Mouse (Mus musculus): Measurements from ENCODE around the gene Stard3nl. TPM values are rescaled to one million over a fixed set of nuclear protein-coding genes. Genes with fewer than 3 reads are reported as not detected.

Gene Stard3nl
- polyA plus RNA-seq, 1 experiment: 3.9 TPM

DNA sequence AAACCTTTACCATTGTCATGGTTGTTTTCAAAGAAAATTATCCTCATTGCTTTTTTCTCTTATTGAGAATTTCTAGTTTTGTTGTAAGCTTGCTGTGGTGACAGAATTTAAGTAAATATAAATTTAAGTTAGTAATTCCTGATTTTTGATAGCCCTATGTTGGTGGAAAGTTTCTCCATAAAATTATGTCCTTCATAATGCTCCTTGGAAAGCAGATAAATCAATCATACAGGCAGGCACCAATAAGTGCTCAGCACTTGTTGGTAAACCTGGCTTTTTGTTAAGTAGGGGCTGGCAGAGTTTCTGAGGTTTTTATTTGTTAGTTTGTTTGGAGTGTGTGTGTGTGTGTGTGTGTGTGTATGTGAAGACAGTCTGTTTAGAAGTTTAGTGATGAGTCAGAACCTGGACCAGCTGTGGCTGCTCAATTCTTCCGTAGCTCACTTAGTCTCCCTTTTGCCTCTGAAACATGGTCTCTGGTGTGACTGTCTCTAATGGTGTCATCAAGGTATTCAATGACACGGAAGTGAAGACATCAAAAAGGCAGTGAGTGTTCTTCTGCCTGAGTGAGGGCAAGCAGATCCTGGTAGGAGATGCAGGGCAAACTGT, 16.8 kb upstream of the Stard3nl start:
- H3K9me3 ChIP-seq: no peaks in the 10 kb centered on the region
- peaks cover 4% of the 10 kb centered on the region for H3K4me1 ChIP-seq
- no peak for TF ChIP-seq GATA1 (IDR thresholded peaks at IDR 0.05; ENCODE audit: borderline replicate concordance, low read length)
- no peak for TF ChIP-seq FLI1 (IDR thresholded peaks at IDR 0.05; ENCODE audit: low read length)
- no peaks in the 10 kb centered on the region for H3K27me3 ChIP-seq (replicated peaks)
- no peak overlapping the region for H3K4me3 ChIP-seq (replicated peaks)
- H3K36me3 ChIP-seq (replicated peaks; ENCODE audit: low read length): no peaks in the 10 kb centered on the region

DNA sequence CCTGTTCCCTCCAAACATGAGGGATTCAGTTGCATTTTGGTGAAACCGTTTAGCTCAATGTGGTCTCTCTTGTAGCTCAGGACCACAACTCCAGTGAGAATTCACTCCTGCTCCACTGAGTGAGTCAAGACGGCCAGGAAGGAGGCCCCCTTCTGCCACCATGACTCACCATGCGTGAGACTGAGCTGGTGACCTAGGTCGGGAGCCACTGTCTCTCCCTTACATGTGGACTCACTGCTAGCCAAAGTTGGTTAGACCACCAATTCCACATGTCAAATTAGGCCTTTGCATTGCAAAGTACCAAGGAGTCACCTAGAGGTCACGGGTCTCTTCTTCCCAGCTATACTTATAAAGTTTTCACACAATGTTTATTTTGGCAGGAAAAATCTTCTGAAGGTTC, 16.3 kb upstream of the Stard3nl start:
- Histone ChIP-seq H3K36me3 (replicated peaks; ENCODE audit: low read length) (no peaks in the 10 kb centered on the region), H3K27me3 (replicated peaks) (no peaks in the 10 kb centered on the region), H3K9me3 (no peaks in the 10 kb centered on the region), H3K4me3 (replicated peaks) (no peak overlapping the region), H3K4me1 (peaks cover 4% of the 10 kb centered on the region)
- TF ChIP-seq FLI1 (IDR thresholded peaks at IDR 0.05; ENCODE audit: low read length) (no peak), GATA1 (IDR thresholded peaks at IDR 0.05; ENCODE audit: borderline replicate concordance, low read length) (no peak)

- Histone ChIP-seq H3K4me1 (peaks cover 4% of the 10 kb centered on the region), H3K4me3 (replicated peaks) (no peak overlapping the region), H3K27me3 (replicated peaks) (no peaks in the 10 kb centered on the region), H3K9me3 (no peaks in the 10 kb centered on the region), H3K36me3 (replicated peaks; ENCODE audit: low read length) (no peaks in the 10 kb centered on the region)
- TF ChIP-seq FLI1 (IDR thresholded peaks at IDR 0.05; ENCODE audit: low read length) (no peak), GATA1 (IDR thresholded peaks at IDR 0.05; ENCODE audit: borderline replicate concordance, low read length) (no peak)
Observed at GRCm38 (mm10) chr13:19410694-19411093, 15.1 kb upstream of the Stard3nl start.

DNA sequence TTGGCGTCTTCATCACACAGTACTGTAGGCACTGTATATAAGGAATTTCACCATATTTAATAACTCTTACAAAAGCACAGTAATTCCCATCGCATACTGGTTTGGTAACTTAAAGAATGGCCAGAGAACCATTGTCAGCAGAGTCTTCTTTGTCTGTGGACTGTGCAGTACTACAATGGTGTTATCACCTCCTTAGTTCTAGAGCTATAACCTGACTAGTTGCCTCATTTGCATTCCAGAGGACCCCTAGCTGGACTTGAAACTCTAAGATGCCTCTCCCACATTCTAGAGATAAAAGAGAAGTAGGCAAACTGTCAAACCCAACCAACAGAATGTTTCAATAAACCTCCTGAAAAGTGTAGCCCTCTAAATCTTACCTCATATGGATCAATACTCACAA, 12.4 kb upstream of the Stard3nl start:
- TF ChIP-seq FLI1 (IDR thresholded peaks at IDR 0.05; ENCODE audit: low read length) (no peak), GATA1 (IDR thresholded peaks at IDR 0.05; ENCODE audit: borderline replicate concordance, low read length) (no peak)
- Histone ChIP-seq H3K9me3 (no peaks in the 10 kb centered on the region), H3K27me3 (replicated peaks) (no peaks in the 10 kb centered on the region), H3K4me1 (peaks cover 4% of the 10 kb centered on the region), H3K36me3 (replicated peaks; ENCODE audit: low read length) (no peaks in the 10 kb centered on the region), H3K4me3 (replicated peaks) (no peak overlapping the region)

DNA sequence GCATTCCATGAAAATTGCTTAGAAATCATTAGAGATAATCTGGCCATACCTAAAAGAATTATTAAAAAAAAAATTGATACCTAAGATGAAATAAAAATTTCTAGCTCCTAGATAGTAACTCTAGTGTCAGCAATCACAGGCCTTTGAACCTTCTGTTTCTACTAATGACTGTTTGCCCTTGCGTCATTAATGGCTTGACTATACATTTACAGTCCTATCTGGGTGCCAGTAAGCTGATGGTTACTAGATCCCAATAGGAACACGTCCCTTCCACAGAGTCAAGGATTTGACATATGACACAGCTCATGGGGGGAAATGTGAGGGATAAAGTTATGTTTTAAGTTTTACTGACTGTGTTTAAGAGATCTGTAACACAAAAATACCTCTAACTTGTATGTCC, 9.0 kb upstream of the Stard3nl start:
- no peak overlapping the region for H3K4me3 ChIP-seq (replicated peaks)
- H3K4me1 ChIP-seq: no peaks in the 10 kb centered on the region
- H3K9me3 ChIP-seq: no peaks in the 10 kb centered on the region
- H3K36me3 ChIP-seq (replicated peaks; ENCODE audit: low read length): no peaks in the 10 kb centered on the region
- TF ChIP-seq GATA1 (IDR thresholded peaks at IDR 0.05; ENCODE audit: borderline replicate concordance, low read length) (no peak), FLI1 (IDR thresholded peaks at IDR 0.05; ENCODE audit: low read length) (no peak)
- H3K27me3 ChIP-seq (replicated peaks): no peaks in the 10 kb centered on the region

GRCm38 (mm10) chr13:19394798-19395687, 552 bp downstream of the Stard3nl start:
- TF ChIP-seq GATA1 (IDR thresholded peaks at IDR 0.05; ENCODE audit: borderline replicate concordance, low read length) (no peak), FLI1 (IDR thresholded peaks at IDR 0.05; ENCODE audit: low read length) (no peak)
- Histone ChIP-seq H3K9me3 (peaks cover 4% of the 10 kb centered on the region; the same call in 1 of the 2 replicates), H3K27me3 (replicated peaks) (no peaks in the 10 kb centered on the region)

GRCm38 (mm10) chr13:19394171-19394570, 1.4 kb downstream of the Stard3nl start:
- no peaks in the 10 kb centered on the region for H3K27me3 ChIP-seq (replicated peaks)
- peaks cover 4% of the 10 kb centered on the region; the same call in 1 of the 2 replicates for H3K9me3 ChIP-seq
- peak overlapping the region; percentile 79 for H3K4me3 ChIP-seq (replicated peaks)
- no peak for TF ChIP-seq FLI1 (IDR thresholded peaks at IDR 0.05; ENCODE audit: low read length)
- no peak for TF ChIP-seq GATA1 (IDR thresholded peaks at IDR 0.05; ENCODE audit: borderline replicate concordance, low read length)
- H3K36me3 ChIP-seq (replicated peaks; ENCODE audit: low read length): peaks cover 26% of the 10 kb centered on the region
- peaks cover 25% of the 10 kb centered on the region for H3K4me1 ChIP-seq

More at GRCm38 (mm10) chr13:19394798-19395687, 552 bp downstream of the Stard3nl start:
- H3K4me3 ChIP-seq (replicated peaks): peak overlapping the region; percentile 99
- H3K36me3 ChIP-seq (replicated peaks; ENCODE audit: low read length): peaks cover 20% of the 10 kb centered on the region
- H3K4me1 ChIP-seq: peaks cover 25% of the 10 kb centered on the region

DNA sequence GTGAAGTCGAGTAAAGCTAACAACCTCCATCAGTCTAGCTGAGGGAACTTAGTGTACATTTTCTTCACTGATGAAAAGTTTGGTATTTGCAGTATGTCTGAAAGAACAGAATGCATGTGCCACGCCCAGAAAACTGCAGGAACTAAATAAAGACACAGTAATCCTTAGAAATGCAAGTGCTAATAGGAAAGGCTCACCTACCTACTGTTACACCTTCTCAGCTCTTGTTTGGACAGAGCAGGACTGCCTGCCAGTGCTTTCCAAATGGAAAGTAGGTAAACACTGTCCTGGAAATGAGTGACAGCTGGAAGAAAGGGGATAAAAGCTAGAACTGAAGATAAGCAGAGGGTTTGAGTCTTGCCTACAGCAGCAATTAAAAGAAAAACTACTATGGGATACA, 1.9 kb downstream of the Stard3nl start:
- Histone ChIP-seq H3K4me3 (replicated peaks) (no peak overlapping the region), H3K27me3 (replicated peaks) (no peaks in the 10 kb centered on the region), H3K9me3 (peaks cover 4% of the 10 kb centered on the region; the same call in 1 of the 2 replicates), H3K4me1 (peaks cover 24% of the 10 kb centered on the region), H3K36me3 (replicated peaks; ENCODE audit: low read length) (peaks cover 26% of the 10 kb centered on the region)
- TF ChIP-seq GATA1 (IDR thresholded peaks at IDR 0.05; ENCODE audit: borderline replicate concordance, low read length): no peak
- TF ChIP-seq FLI1 (IDR thresholded peaks at IDR 0.05; ENCODE audit: low read length): no peak

- H3K9me3 ChIP-seq: peaks cover 4% of the 10 kb centered on the region; the same call in 1 of the 2 replicates
- H3K4me1 ChIP-seq: peaks cover 17% of the 10 kb centered on the region
- peaks cover 26% of the 10 kb centered on the region for H3K36me3 ChIP-seq (replicated peaks; ENCODE audit: low read length)
- no peak overlapping the region for H3K4me3 ChIP-seq (replicated peaks)
- TF ChIP-seq GATA1 (IDR thresholded peaks at IDR 0.05; ENCODE audit: borderline replicate concordance, low read length): no peak
- no peak for TF ChIP-seq FLI1 (IDR thresholded peaks at IDR 0.05; ENCODE audit: low read length)
- no peaks in the 10 kb centered on the region for H3K27me3 ChIP-seq (replicated peaks)
Observed at GRCm38 (mm10) chr13:19391608-19392007, 4.0 kb downstream of the Stard3nl start.

DNA sequence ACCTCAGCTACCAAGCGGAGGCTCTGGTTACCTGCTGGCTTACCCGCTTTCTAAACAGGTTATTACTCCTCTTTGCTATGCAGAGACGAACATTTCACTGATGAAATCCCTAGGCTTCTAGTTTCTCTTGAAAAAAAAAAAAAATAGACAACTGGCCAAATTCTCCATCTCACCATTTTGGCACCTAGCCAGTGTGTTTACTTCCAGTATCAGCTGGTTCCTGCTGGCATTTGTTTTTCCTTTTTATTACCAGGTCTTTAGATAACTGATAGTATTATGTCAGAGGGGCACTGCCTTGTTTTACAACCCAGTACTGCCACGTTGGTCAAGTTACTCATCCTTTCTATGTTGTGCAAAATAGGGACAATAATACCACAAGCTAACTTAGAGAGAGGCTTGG, 5.3 kb downstream of the Stard3nl start:
- Histone ChIP-seq H3K36me3 (replicated peaks; ENCODE audit: low read length) (peaks cover 28% of the 10 kb centered on the region), H3K4me3 (replicated peaks) (no peak overlapping the region), H3K4me1 (peaks cover 15% of the 10 kb centered on the region), H3K9me3 (peaks cover 4% of the 10 kb centered on the region; the same call in 1 of the 2 replicates), H3K27me3 (replicated peaks) (no peaks in the 10 kb centered on the region)
- no peak for TF ChIP-seq GATA1 (IDR thresholded peaks at IDR 0.05; ENCODE audit: borderline replicate concordance, low read length)
- no peak for TF ChIP-seq FLI1 (IDR thresholded peaks at IDR 0.05; ENCODE audit: low read length)
